Mouse (Mus musculus) cerebellum, adult 2 months (tissue): ENCODE measurements at regions not wholly inside any gene's neighbourhood (a gene's known extent, or its start where the extent isn't known, plus 50 kb on each side); places are given as distances from the start of the nearest gene placed in this dataset.

Experiments
- DNase-seq, 2 experiments: peaks; one replicate each; pipeline ENCODE4 v3.0.0; 2021
- H3K27ac ChIP-seq: fragments of 200-500 bp; 2 replicates; pipeline ENCODE4 v1.5.1; 2012; ENCODE audit warnings: low read length, control low read depth, inconsistent platforms; ENCODE audit not compliant: insufficient read depth
- H3K27me3 ChIP-seq: fragments of 200-500 bp; 2 replicates; pipeline ENCODE4 v1.6.1; 2012; ENCODE audit warnings: inconsistent platforms, mild to moderate bottlenecking, low read length, moderate library complexity; ENCODE audit not compliant: control insufficient read depth, insufficient read depth
- H3K4me1 ChIP-seq: fragments of 200-500 bp; 2 replicates; pipeline ENCODE4 v1.6.1; 2011; ENCODE audit warnings: low read length; ENCODE audit not compliant: control insufficient read depth, insufficient read depth
- H3K4me3 ChIP-seq: fragments of 200-500 bp; replicated peaks from 2 replicates; pipeline ENCODE3; 2011; ENCODE audit warnings: mild to moderate bottlenecking, low read depth, low read length, control low read depth; ENCODE audit not compliant: insufficient read depth
- CTCF ChIP-seq: fragments of 200-500 bp; IDR thresholded peaks from 2 replicates; pipeline ENCODE4 v1.5.1; 2011; ENCODE audit warnings: low read depth, mild to moderate bottlenecking, control low read depth, low read length, moderate library complexity, borderline replicate concordance; ENCODE audit not compliant: insufficient read depth
- POLR2A ChIP-seq: fragments of 200-500 bp; IDR thresholded peaks from 2 replicates; pipeline ENCODE4 v1.6.1; 2011; ENCODE audit warnings: low read length, control low read depth, borderline replicate concordance; ENCODE audit not compliant: insufficient read depth
- WGBS: fragments of 180-500 bp; shearing (Covaris S2); methylation state at CpG from one replicate; pipeline ENCODE4 v1.1.7; 2018; 5-methylcytosine and 5-hydroxymethylcytosine counted together

DNA sequence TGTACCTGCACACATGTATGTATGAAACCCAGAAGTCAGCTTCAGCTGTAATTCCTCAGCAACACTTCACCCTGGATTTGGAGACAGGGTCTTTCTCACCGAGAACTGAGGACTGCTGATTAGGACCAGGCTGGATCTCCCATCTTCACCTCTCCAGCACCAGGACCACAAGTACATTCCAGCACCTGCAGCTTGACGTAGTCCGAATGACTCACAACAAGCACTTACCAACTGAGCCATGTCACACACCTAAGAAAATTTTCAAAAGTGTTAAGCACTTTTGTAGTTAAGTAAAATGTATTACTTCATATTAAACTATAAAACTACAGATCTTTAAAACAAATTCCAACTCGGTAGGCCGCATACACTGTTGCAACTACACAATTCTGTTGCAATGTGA is 158.1 kb downstream of the Spry2 start:
- Histone ChIP-seq H3K27me3 (no peaks in the 10 kb centered on the region), H3K4me3 (no peak overlapping the region), H3K27ac (no peak overlapping the region), H3K4me1 (peaks cover 2% of the 10 kb centered on the region; the same call in 1 of the 2 replicates)
- WGBS: over 99% methylated on average over 5 of the region's 5 CpGs
- DNase-seq: no peak
- TF ChIP-seq POLR2A: no peak
- TF ChIP-seq CTCF: no peak

DNA sequence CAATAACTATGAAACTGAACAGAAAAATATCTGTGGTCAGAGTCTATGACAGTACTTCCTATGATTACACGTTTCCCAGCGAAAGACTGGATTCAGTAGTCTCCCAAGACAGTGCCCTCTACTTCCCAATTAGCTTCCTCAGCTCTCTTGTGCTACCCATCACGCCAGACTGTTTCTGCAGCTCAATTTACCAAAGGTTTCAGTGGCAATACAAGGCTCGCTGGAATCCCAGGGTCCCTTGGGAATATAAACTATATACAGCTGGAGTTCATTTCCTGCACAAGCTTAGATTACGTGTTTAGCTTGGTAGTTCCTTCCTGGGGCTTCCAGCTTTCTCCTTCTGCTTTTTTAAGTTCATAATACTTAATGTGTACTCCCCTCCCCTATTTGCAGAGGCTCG is 160.3 kb downstream of the Spry2 start:
- no peak overlapping the region for H3K4me3 ChIP-seq
- 68% methylated on average over 6 of the region's 6 CpGs for WGBS
- no peak overlapping the region for H3K27ac ChIP-seq
- H3K27me3 ChIP-seq: no peaks in the 10 kb centered on the region
- DNase-seq: no peak
- peaks cover 6% of the 10 kb centered on the region; the same call in 1 of the 2 replicates for H3K4me1 ChIP-seq
- TF ChIP-seq CTCF (no peak), POLR2A (no peak)

DNA sequence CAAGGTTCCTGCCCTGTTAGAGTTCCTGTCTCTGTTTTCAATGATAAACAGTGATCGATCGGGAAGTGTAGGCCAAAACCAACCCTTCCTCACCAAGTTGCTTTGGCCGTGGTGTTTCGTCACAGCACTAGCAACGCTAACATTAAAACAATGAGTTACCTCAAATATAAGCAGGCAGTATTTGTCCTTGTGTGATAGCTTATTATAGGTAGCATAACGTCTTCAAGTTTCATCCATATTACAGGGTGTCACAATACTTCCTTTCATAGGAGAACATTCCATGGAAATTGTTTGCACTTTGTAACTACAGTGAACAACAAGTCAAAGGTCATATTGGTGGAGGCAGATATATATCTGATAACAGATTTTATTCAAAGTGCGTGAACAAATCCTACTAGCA is 162.3 kb downstream of the Spry2 start:
- 95% methylated on average over 7 of the region's 7 CpGs for WGBS
- TF ChIP-seq CTCF (no peak), POLR2A (no peak)
- Histone ChIP-seq H3K4me1 (peaks cover 6% of the 10 kb centered on the region; the same call in 1 of the 2 replicates), H3K4me3 (no peak overlapping the region), H3K27ac (no peak overlapping the region), H3K27me3 (no peaks in the 10 kb centered on the region)
- no peak for DNase-seq

DNA sequence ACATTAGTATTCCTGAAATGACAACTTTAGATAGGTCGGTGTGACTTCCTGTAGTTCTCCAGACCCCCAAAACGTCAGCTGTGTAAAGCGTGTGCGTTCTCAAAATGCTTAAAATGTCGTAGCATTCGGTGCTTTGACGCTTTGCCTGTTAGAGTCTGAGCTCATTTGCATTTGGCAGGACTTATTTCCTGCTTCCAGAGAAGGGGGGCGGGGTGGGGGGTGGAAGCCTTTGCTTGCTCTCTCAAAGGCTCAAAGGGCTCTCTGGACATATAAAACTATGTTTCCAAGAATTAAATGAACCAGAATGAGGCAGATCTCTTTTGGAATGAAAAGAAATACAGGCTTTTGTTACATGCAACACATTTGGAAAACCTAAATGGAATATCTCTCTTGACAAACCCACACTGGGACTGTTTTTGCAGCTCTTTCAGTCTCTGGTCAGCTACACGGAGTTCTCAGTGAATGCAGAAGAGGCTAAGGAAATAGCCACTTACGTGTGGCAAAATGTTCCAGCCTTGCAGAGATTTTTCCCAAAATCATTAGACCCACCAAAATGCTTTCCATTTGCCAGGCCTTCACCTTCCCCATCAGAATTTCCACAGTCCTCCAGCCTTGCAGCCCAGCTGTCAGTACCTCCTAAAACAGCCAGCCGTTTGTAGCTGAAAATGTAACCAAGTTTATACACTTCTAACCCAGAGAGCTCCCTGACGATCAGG is 163.4 kb downstream of the Spry2 start:
- Histone ChIP-seq H3K4me1 (peaks cover 6% of the 10 kb centered on the region; the same call in 1 of the 2 replicates), H3K27me3 (no peaks in the 10 kb centered on the region), H3K27ac (peak overlapping the region; percentile 86), H3K4me3 (peak overlapping the region; percentile 41)
- 8% methylated on average over 12 of the region's 12 CpGs for WGBS
- peak; percentile 30; the same call in 1 of the 2 replicates for TF ChIP-seq POLR2A
- no peak for TF ChIP-seq CTCF
- DNase-seq: peak; percentile 51 to 60

DNA sequence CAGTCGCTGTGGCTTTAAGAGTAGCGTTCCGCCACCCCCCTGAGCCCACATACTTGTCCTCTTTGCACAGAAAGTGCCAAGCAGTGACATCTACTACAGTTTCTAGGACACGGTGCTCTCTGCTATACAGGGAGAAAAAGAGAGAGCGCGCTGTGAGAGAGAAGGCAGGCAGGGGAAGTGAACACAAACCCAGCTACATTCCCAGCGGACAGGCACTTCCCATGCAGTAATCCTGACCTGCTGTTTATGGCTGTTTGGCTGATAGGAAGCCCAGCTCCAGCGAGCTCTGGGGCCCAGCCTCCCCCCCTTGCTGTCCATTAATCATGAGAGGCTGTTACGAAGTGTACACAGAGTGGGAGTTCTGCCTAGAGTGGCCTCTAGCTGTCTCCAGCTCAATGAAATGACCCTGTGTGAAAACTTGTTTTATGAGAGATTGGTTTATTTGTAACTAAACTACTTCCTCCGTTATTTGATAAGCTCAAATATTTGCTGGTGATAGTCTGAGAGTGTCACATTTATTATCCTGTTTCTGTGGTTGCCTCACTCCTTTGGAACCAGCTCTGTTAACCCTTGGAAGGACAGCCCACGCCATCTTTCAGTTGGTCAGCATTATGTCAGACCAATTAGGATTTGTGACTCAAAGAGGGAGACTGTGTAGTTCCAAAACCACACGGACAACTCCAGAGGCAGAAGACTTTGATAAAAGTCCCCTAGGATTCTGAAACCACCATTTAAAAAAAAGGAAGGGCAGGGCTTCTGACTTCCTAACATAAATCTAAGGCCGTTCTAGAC is 164.2 kb downstream of the Spry2 start:
- WGBS: 1% methylated on average over 13 of the region's 13 CpGs
- peak overlapping the region; percentile 86 for H3K27ac ChIP-seq
- TF ChIP-seq CTCF (no peak; the same call in 1 of the 2 replicates), POLR2A (peak; percentile 72; the same call in 1 of the 2 replicates)
- H3K4me1 ChIP-seq: peaks cover 6% of the 10 kb centered on the region; the same call in 1 of the 2 replicates
- H3K4me3 ChIP-seq: peak overlapping the region; percentile 44
- DNase-seq: peak; percentile 83 to 91
- no peaks in the 10 kb centered on the region for H3K27me3 ChIP-seq

DNA sequence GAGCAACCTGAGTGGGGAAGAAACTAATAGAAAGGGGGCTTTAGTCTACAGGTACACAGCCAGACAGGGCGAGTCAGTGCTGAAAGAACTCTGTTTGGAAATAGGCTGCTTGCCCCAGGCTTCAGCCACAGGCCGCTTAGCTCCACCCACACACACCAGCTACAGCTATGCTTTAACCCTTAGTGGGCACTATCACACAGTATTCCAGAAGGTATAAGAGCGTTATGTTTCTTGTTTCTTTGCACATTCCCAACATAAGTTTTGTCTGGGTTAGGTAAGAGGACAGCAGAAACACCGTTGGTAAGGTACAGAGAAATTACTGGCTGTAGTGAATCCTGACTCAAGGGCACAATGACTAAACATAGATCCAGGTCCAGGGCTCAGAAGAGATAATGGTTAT is 165.8 kb downstream of the Spry2 start:
- Histone ChIP-seq H3K27me3 (no peaks in the 10 kb centered on the region), H3K27ac (peak overlapping the region; percentile 32; the same call in 1 of the 2 replicates), H3K4me3 (no peak overlapping the region), H3K4me1 (peaks cover 6% of the 10 kb centered on the region; the same call in 1 of the 2 replicates)
- WGBS: 4% methylated on average over 4 of the region's 4 CpGs
- peak; percentile 64 to 76 for DNase-seq
- peak; percentile 43; the same call in 1 of the 2 replicates for TF ChIP-seq POLR2A
- TF ChIP-seq CTCF: no peak

DNA sequence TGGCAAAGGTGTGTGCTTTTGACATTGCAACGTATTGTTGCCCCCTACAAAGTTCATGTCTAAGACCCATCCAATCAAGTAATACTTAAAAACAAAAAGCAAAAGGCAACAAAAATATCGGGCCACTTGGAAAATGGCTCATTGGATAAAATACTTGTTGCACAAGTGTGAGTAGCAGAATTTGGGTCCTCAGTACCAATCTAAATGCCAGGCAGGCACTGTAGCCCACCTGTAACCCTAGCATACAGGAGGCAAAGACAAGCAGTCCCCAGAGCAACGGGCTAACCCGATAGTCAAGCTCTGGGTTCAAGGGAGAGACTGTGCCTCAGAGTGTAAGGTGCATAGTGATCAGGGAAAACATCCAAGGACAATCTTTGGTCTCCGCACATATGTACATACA is 167.8 kb downstream of the Spry2 start:
- Histone ChIP-seq H3K27me3 (no peaks in the 10 kb centered on the region), H3K4me1 (peaks cover 6% of the 10 kb centered on the region; the same call in 1 of the 2 replicates), H3K4me3 (no peak overlapping the region), H3K27ac (no peak overlapping the region)
- TF ChIP-seq POLR2A (no peak), CTCF (no peak)
- 93% methylated on average over 5 of the region's 5 CpGs for WGBS
- no peak for DNase-seq

DNA sequence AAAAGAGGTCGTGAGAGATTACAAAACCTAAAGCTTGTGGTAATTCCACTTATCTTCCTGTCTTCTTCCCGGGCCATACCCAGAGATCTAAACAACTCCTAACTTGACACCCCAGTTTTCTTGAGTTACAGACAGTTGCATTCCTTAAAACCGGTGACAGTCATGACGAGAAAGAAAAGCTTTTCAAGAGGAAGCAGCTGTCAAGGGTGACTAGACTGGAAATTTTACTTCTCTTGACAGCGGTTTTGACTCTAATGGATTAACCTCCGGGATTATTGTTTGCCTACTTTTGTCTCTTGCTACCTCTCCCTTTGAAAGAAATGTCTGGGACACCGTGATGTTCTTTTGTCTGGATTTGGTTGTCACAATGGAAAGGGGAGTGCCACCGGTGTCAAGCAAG is 170.9 kb downstream of the Spry2 start:
- no peaks in the 10 kb centered on the region for H3K27me3 ChIP-seq
- peaks cover 2% of the 10 kb centered on the region; the same call in 1 of the 2 replicates for H3K4me1 ChIP-seq
- 69% methylated on average over 8 of the region's 8 CpGs for WGBS
- no peak for DNase-seq
- H3K27ac ChIP-seq: no peak overlapping the region
- H3K4me3 ChIP-seq: no peak overlapping the region
- TF ChIP-seq CTCF: no peak
- no peak for TF ChIP-seq POLR2A
